Mouse (Mus musculus) limb, embryonic 11.5 days (tissue): ENCODE results near the gene Nuak2. TPM values are rescaled to one million over a fixed set of nuclear protein-coding genes. Genes with fewer than 3 reads are reported as not detected.
A peak's percentile ranks its signal among the peaks of the same experiment; 100 is the strongest.

Experiments used
- ATAC-seq: fragments of 200-750 bp; cut with Nextera tagmentation; 2 replicates; pipeline ENCODE4 v1.8.0; 2017; ENCODE audit warnings: low read depth; ENCODE audit not compliant: insufficient number of reproducible peaks, low FRiP score, low TSS enrichment
- DNase-seq: peaks from one replicate; pipeline ENCODE4 v3.0.0-alpha.2; 2015; ENCODE audit warnings: low spot score
- H3K27ac ChIP-seq: fragments of 300-500 bp; sonication (generic); replicated peaks from 2 replicates; pipeline ENCODE4 v1.5.1; 2014; ENCODE audit warnings: low read depth, mild to moderate bottlenecking, low read length
- H3K27me3 ChIP-seq: fragments of 300-500 bp; sonication (generic); 2 replicates; pipeline ENCODE4 v1.6.1; 2014; ENCODE audit warnings: mild to moderate bottlenecking, low read length, mixed read lengths; ENCODE audit not compliant: control insufficient read depth, insufficient read depth
- H3K36me3 ChIP-seq: fragments of 300-500 bp; sonication (generic); 2 replicates; pipeline ENCODE4 v1.6.1; 2014; ENCODE audit warnings: mild to moderate bottlenecking, low read length, moderate library complexity, mixed read lengths; ENCODE audit not compliant: control insufficient read depth, insufficient read depth
- H3K4me1 ChIP-seq: fragments of 300-500 bp; sonication (generic); 2 replicates; pipeline ENCODE4 v1.6.1; 2014; ENCODE audit warnings: low read length, mixed read lengths; ENCODE audit not compliant: control insufficient read depth, insufficient read depth
- H3K4me2 ChIP-seq: fragments of 300-500 bp; sonication (generic); 2 replicates; pipeline ENCODE4 v1.6.1; 2014; ENCODE audit warnings: low read depth, mild to moderate bottlenecking, moderate library complexity; ENCODE audit not compliant: severe bottlenecking
- H3K4me3 ChIP-seq: fragments of 300-500 bp; sonication (generic); 2 replicates; pipeline ENCODE4 v1.5.1; 2014; ENCODE audit warnings: low read depth, low read length
- H3K9ac ChIP-seq: fragments of 300-500 bp; sonication (generic); 2 replicates; pipeline ENCODE4 v1.6.1; 2014; ENCODE audit warnings: mild to moderate bottlenecking, low read length
- H3K9me3 ChIP-seq: fragments of 300-500 bp; sonication (generic); 2 replicates; pipeline ENCODE4 v1.6.1; 2016; ENCODE audit warnings: low read length; ENCODE audit not compliant: control insufficient read depth
- WGBS: fragments of 180-500 bp; shearing (Covaris S2); extraction: QIAGEN DNeasy Blood & Tissue Kit; methylation state at CpG from one replicate; pipeline ENCODE4 v1.1.7; 2014; 5-methylcytosine and 5-hydroxymethylcytosine counted together
- polyA plus RNA-seq: library from polyadenylated mRNA; unstranded; fragments of >200 nt; fragmentation: Nextera tagmentation; extraction: Ambion mirVana; gene quantifications from 2 replicates; pipeline ENCODE4 v1.2.1, GENCODE M21; 2014

Gene Nuak2
- polyA plus RNA-seq, 1 experiment from 2014 or later: 0.56 TPM

- DNase-seq (no peak), ATAC-seq (no peak)
- H3K4me1 ChIP-seq: no peaks in the 10 kb centered on the region
- H3K4me3 ChIP-seq: no peak overlapping the region
- H3K4me2 ChIP-seq: no peak overlapping the region
- no peaks in the 10 kb centered on the region; the same call in 1 of the 2 replicates for H3K27me3 ChIP-seq
- H3K27ac ChIP-seq: no peak overlapping the region
- WGBS: 45% methylated on average over 13 of the region's 13 CpGs
- H3K9me3 ChIP-seq: no peaks in the 10 kb centered on the region
- no peak overlapping the region for H3K9ac ChIP-seq
- H3K36me3 ChIP-seq: no peaks in the 10 kb centered on the region
These were observed 7.0 kb downstream of the Nuak2 start for GRCm38 (mm10) chr1:132322711-132323542.

GRCm38 (mm10) chr1:132326777-132327176 is 10.9 kb downstream of the Nuak2 start:
- Histone ChIP-seq H3K4me1 (no peaks in the 10 kb centered on the region), H3K4me2 (no peak overlapping the region), H3K4me3 (no peak overlapping the region), H3K27me3 (no peaks in the 10 kb centered on the region), H3K36me3 (no peaks in the 10 kb centered on the region), H3K9ac (no peak overlapping the region), H3K9me3 (no peaks in the 10 kb centered on the region), H3K27ac (no peak overlapping the region)
- DNase-seq (no peak), ATAC-seq (0 out of 2 replicates have a peak, but pooled peaks have one; percentile 35)
- 44% methylated on average over 9 of the region's 9 CpGs for WGBS

GRCm38 (mm10) chr1:132327477-132327876 is 11.6 kb downstream of the Nuak2 start:
- no peak for DNase-seq
- no peak overlapping the region for H3K4me3 ChIP-seq
- H3K27ac ChIP-seq: no peak overlapping the region
- no peaks in the 10 kb centered on the region for H3K27me3 ChIP-seq
- WGBS: 89% methylated on average over 17 of the region's 17 CpGs
- no peaks in the 10 kb centered on the region for H3K36me3 ChIP-seq
- H3K4me2 ChIP-seq: no peak overlapping the region
- H3K4me1 ChIP-seq: no peaks in the 10 kb centered on the region
- H3K9ac ChIP-seq: no peak overlapping the region
- H3K9me3 ChIP-seq: no peaks in the 10 kb centered on the region
- no peak for ATAC-seq

DNA sequence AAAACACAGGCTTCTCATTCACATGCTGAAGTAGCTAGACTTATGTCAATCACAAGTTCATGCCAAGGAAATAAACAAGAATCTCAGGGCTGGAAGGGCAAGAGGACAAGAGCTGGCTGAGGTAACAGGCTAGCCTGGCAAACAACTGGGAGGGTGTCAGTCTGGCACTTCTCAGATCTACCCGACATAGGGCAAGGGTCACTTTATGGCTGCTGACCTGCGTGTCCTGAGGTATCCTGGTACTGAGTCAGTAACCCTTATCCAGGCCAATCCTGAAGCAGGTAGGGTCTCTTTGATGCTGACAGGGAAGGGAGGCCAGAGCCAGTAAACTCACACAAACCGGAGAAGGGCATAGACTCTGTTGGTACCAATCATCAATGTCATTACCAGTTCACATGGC is 12.6 kb downstream of the Nuak2 start:
- no peaks in the 10 kb centered on the region for H3K9me3 ChIP-seq
- DNase-seq: no peak
- 44% methylated on average over 3 of the region's 3 CpGs for WGBS
- no peak overlapping the region for H3K9ac ChIP-seq
- H3K27me3 ChIP-seq: no peaks in the 10 kb centered on the region
- H3K36me3 ChIP-seq: no peaks in the 10 kb centered on the region
- no peak overlapping the region for H3K4me2 ChIP-seq
- ATAC-seq: no peak
- H3K4me3 ChIP-seq: no peak overlapping the region
- peaks cover under 1% of the 10 kb centered on the region; the same call in 1 of the 2 replicates for H3K4me1 ChIP-seq
- no peak overlapping the region for H3K27ac ChIP-seq

DNA sequence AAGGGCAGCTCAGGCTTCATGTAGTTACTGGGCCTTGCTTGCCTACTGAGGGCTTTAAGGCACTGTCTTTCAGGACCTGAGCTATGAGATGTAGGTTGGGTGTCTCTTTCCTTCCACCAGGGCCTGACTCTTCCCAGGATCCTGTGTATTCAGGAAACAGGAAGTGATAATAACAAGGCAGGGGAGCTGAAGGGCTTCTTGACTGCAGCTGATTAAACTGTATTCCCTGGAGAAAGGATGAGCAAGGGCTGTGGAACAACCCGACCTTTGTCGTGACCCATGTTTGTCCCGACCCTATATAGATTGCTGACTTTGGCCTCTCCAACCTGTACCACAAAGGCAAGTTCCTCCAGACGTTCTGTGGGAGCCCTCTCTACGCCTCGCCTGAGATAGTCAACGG is 13.7 kb downstream of the Nuak2 start:
- H3K4me1 ChIP-seq: peaks cover 9% of the 10 kb centered on the region
- WGBS: 90% methylated on average over 7 of the region's 7 CpGs
- ATAC-seq: no peak

GRCm38 (mm10) chr1:132330397-132330796 is 14.5 kb downstream of the Nuak2 start:
- WGBS: 84% methylated on average over 15 of the region's 15 CpGs
- H3K4me1 ChIP-seq: peaks cover 13% of the 10 kb centered on the region
- H3K27ac ChIP-seq: no peak overlapping the region
- no peak overlapping the region for H3K4me2 ChIP-seq
- H3K4me3 ChIP-seq: no peak overlapping the region
- H3K36me3 ChIP-seq: no peaks in the 10 kb centered on the region
- H3K9me3 ChIP-seq: no peaks in the 10 kb centered on the region
- H3K9ac ChIP-seq: no peak overlapping the region
- ATAC-seq (no peak), DNase-seq (no peak)
- H3K27me3 ChIP-seq: no peaks in the 10 kb centered on the region

More for the DNA sequence above, 13.7 kb downstream of the Nuak2 start:
- H3K36me3 ChIP-seq: no peaks in the 10 kb centered on the region
- H3K9ac ChIP-seq: no peak overlapping the region
- no peak overlapping the region for H3K4me3 ChIP-seq
- H3K27me3 ChIP-seq: no peaks in the 10 kb centered on the region
- H3K9me3 ChIP-seq: no peaks in the 10 kb centered on the region
- no peak overlapping the region for H3K4me2 ChIP-seq
- H3K27ac ChIP-seq: no peak overlapping the region
- DNase-seq: no peak

DNA sequence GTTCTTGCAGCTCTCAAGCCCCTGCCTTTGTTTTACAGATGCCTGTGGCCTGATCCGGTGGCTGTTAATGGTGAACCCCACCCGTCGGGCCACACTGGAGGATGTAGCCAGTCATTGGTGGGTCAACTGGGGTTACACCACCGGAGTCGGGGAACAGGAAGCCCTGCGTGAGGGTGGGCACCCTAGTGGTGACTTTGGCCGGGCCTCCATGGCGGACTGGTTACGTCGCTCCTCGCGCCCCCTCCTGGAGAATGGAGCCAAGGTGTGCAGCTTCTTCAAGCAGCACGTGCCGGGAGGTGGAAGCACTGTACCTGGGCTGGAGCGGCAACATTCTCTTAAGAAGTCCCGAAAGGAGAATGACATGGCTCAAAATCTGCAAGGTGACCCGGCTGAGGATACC is 15.4 kb downstream of the Nuak2 start:
- no peak for ATAC-seq
- 81% methylated on average over 17 of the region's 17 CpGs for WGBS
- no peak for DNase-seq
- no peaks in the 10 kb centered on the region for H3K36me3 ChIP-seq
- H3K9me3 ChIP-seq: no peaks in the 10 kb centered on the region
- H3K9ac ChIP-seq: no peak overlapping the region
- H3K4me1 ChIP-seq: peaks cover 13% of the 10 kb centered on the region
- no peak overlapping the region for H3K4me2 ChIP-seq
- H3K4me3 ChIP-seq: no peak overlapping the region
- H3K27ac ChIP-seq: no peak overlapping the region
- H3K27me3 ChIP-seq: no peaks in the 10 kb centered on the region

- WGBS: 5% methylated on average over 2 of the region's 2 CpGs
- Histone ChIP-seq H3K9me3 (no peaks in the 10 kb centered on the region), H3K27ac (no peak overlapping the region), H3K27me3 (no peaks in the 10 kb centered on the region), H3K4me2 (no peak overlapping the region), H3K36me3 (no peaks in the 10 kb centered on the region), H3K4me1 (peaks cover 13% of the 10 kb centered on the region), H3K9ac (no peak overlapping the region), H3K4me3 (no peak overlapping the region)
- ATAC-seq (no peak), DNase-seq (no peak)
These were observed 17.3 kb downstream of the Nuak2 start for GRCm38 (mm10) chr1:132333201-132333600.
